Mouse (Mus musculus): ENCODE measurements around the gene Gadd45g. TPM values are rescaled to one million over a fixed set of nuclear protein-coding genes. Genes with fewer than 3 reads are reported as not detected.

Gadd45g gene
- total RNA-seq, 2 experiments from 2014 or later = 16.5 to 24.1 TPM

DNA sequence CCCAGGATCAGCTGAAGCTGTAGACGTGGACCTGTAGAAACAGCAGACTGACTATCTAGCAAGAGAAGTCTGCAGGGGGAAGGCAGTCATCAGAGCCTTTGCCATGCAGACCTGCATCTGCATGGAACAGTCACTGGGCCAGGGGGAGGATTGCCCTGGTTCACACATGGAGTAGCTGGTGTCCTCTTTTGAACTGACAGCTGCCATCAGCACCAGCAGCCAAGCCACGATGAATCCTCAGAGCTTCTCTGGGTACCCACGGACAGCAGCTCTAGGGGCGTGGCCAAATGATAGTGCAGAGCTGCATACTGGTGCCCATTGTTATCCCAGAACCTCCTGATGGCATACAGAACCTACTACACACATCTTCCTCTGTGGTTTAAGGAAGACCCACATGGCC is 33.5 kb downstream of the Gadd45g start:
- no peak for DNase-seq (ENCODE audit: extremely low spot score in 1 of 2, low spot score in 1 of 2)

DNA sequence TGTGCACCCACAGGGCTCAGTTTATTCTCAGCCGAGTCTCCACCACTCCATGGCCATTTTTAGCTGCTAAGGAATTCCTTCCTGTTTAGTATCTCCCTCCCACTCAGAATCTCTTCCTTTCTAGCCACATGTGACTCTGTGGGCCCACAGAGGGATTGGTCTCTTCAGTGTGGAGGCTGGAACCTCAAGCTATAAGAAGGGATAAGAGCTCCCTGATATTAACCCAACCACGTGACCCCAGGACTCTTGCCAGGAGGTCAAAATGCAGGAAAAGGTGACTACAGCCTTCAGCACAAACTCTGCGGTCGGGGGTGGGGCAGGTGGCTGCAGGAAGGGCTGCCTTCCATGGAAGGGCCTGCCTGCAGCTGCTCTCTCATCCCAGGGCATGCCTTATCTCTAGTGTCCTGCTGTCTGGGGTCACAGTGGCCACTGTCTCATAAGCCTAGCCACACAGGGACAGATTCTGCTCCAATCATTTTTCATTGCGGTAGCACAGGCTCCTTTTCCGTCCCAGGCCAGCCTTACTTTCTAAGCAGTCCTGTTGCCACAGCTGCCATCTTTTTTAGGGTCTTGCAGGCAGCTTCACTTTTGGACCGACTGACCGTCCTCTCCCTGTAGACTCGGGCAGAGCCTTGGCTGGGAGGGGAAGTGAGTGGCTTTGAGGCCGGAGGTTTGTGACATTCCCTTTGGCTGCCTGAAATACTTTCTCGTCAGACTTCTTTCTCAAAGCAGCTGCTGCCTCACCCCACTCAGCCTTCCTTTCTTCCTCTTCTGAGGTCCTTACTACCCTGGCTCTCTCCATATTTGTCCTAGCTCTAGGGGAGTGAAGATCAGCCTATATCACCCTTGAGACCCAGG is 35.0 kb downstream of the Gadd45g start:
- DNase-seq (ENCODE audit: extremely low spot score in 1 of 2, low spot score in 1 of 2) = no peak

DNA sequence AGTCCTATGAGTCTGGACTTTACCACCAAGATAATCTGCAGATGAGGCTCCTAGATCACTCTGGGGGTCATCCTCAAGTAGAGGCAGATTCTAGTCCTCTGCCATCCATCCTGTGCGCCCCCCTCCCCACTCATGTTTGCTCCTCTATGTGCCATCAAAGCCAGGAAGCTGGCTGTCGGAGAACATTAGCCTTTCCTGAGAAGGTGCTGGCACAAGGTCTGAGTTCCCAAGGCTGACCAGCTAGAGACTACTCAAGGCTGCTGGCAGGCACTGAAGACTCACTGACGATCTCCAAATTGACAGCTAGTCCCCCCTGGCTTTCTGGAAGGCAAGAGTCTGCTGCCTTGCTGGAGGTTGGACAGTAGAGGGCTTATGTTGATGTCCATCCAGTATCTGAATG is 35.7 kb downstream of the Gadd45g start:
- no peak for DNase-seq (ENCODE audit: extremely low spot score in 1 of 2, low spot score in 1 of 2)

DNA sequence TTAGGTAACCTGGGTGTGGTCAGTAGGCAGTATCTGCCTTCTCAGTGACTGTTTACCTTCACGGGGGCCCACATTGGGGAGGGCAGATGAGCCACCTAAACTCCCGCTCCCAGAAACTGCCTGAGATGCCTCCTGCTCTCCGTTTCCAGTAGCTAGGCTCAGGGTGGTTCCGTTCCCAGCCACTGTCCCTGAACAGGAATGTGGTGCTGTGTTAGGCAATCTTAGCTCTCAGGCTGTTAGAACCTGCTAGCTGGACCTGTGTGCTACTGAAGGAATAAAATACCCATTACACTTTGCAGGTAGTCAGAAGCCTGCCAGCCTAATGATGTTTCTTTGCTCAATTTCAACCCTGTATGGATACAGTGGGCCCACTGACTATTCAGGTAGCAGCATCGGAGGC is 37.8 kb downstream of the Gadd45g start:
- DNase-seq (ENCODE audit: extremely low spot score in 1 of 2, low spot score in 1 of 2) = no peak

DNA sequence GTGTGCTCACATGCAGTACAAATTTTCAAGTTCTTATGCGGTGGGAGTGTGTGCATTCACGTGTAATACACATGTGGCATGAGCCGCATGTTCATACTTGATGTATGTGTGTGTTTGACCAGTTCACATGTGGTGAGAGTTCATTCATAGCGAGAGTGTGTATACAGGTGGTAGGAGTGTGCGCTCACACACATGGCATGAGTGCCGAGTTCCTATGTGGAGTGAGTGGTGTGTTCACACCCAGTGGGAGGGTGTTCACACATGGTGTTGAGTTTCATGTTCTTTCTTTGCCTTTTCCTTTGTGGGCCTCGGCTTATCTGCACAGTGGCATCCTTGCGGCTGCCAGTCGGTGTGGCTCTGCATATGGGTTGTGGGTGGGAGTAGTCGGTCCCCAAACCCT is 39.1 kb downstream of the Gadd45g start:
- DNase-seq (ENCODE audit: extremely low spot score in 1 of 2, low spot score in 1 of 2) = no peak

DNA sequence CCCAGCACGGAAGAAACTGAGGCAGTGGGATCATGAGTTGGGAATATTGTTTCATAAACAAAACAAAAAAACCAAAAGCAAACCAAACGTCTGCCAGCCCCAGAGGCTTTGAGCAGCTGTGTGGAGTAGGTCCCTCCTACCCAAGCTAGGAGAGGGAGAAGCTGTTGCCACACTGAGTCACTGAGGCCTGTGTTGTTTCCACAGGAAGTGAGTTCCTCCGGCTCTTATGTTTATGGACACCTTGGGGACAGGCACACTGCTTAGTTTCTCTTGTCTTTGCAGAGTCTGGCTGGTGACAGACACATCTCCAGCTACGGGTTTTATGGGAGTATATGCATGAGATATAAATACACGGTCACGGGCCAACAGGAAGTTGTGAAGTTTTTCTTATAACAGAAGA is 39.6 kb downstream of the Gadd45g start:
- DNase-seq (ENCODE audit: extremely low spot score in 1 of 2, low spot score in 1 of 2) = no peak

DNA sequence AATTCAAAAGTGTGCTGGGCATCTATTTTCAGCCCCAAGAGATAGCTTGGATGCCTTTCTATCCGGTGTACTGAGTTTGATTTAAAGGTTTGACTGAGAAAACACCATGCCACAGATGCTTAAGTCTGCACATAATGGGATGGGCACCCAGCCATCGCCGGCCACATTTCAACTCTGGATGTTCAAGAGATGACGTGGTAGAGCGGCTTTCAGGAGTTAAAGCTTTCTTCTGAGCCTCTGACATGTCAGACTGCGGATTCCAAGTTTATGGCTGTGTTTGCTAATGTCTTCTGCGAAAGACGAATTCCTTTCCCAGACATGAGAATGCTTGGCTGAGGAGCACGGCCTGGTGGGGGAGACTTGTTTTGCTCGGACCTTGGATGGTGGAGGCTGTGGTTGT is 40.2 kb downstream of the Gadd45g start:
- DNase-seq (ENCODE audit: extremely low spot score in 1 of 2, low spot score in 1 of 2) = no peak

DNA sequence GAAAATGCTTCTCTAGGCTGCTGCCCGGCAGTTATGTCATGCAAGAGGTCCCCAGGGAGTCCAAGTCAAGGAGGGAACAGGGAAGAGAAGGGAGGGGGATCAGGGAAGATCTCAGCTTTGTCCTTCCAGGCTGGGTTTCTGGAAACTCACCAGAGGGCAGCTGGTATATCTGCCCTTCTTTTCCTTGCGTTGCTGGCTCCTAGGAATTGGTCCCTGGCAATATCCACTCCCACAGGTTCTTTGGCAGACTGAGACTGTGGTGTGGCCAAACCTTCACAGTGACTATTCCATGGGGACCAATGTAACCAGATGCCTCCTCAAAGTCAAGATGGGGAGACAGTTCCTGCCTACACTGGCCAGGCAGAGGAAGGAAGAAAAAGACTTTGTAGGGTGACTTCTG is 41.9 kb downstream of the Gadd45g start:
- DNase-seq (ENCODE audit: extremely low spot score in 1 of 2, low spot score in 1 of 2) = no peak

DNA sequence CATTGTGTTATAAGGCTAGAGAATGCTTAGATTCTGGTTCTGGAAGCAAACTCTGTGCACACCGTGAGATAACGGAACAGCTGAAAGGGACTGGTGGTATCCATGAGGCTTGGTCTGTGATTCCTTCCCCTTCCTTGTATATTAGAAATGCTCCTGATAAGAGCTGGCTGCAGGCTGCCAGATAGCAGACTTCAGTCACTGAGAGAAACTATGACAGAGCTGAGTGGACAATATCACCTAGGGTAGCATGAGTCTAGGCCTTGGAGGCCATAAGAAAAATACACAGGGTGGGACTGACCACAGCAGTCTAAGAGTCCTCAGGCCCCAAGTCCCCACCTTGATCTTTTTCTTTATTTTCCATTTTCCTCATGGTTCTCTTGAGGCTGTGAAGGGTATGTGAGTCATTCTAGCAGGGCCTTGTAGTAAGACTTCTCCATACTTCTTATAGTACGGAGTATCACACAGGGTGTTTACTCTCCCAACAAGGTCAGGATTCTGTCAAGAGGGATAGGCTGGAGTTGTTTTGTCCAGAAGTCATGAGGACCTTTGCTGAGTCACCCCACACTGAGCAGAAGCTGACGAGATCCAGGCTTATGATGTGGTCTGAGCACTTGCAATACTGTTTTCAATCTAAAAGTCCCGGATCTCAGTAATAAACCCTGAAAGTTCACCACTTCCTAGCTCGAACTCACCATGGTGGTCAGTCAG is 45.5 kb downstream of the Gadd45g start:
- DNase-seq (ENCODE audit: extremely low spot score in 1 of 2, low spot score in 1 of 2) = no peak

DNA sequence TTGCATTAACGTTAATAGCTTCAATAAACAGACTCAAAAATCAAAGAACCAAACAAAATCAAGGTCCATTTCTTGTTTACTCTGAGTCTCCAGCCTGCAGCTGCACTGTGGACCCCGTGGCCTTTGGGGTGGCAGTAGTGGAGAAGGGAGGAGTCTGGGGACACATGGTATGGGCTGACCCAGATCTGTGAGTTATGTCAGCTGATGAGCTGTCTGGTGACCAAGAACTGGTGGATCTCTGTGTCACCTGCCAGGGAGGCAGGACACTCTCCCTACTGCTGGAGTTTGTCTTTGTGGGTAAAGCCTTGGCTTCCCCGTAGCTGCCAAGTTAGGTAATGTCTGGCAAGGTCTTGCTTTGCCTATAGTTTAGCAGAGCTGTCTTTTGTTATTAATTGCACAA is 51.1 kb downstream of the Gadd45g start:
- DNase-seq (ENCODE audit: extremely low spot score in 1 of 2, low spot score in 1 of 2) = no peak

Other genes starting within 250 kb of the Gadd45g start
- 1 to 10 TPM; 1.3 TPM for gene Cks2, start 201.4 kb upstream of the Gadd45g start, total RNA-seq (2021)
- 10 to 100 TPM; 17.1 to 19.6 TPM for gene Secisbp2, start 195.0 kb upstream of the Gadd45g start, total RNA-seq (2021)
- gene Sema4d, start 52.9 kb upstream of the Gadd45g start, total RNA-seq (2021) = 100 to 1,000 TPM; 127 to 132 TPM

All from layer of hippocampus, postnatal 25 days (tissue).